Mouse (Mus musculus) bone marrow, adult 2 months (tissue): ENCODE measurements around the gene Spns2.

Experiments
- CTCF ChIP-seq: fragments of 200-500 bp; IDR thresholded peaks from 2 replicates; pipeline ENCODE4 v1.5.1; 2011; ENCODE audit warnings: low read length, control low read depth; ENCODE audit not compliant: control insufficient read depth, insufficient read depth
- POLR2A ChIP-seq: fragments of 200-500 bp; IDR thresholded peaks from 2 replicates; pipeline ENCODE4 v1.6.1; 2011; ENCODE audit warnings: low read depth, mild to moderate bottlenecking, control low read depth, low read length, borderline replicate concordance; ENCODE audit not compliant: control insufficient read depth

- TF ChIP-seq CTCF = no peak
- TF ChIP-seq POLR2A = no peak
Measured at GRCm38 (mm10) chr11:72468525-72468924, 21.2 kb downstream of the Spns2 start.
